Mouse (Mus musculus): Measurements from ENCODE around the gene Il11. TPM values are rescaled to one million over a fixed set of nuclear protein-coding genes. Genes with fewer than 3 reads are reported as not detected.
A peak's percentile ranks its signal among the peaks of the same experiment; 100 is the strongest.
"Not testable (repeated sequence)": the region's sequence is repeated elsewhere in the genome, so short reads cannot be mapped to it uniquely, and the experiment has no call there.

Gene Il11
- 0.09 TPM in 1 of 2 replicates, not detected in the other for polyA plus RNA-seq (2016; fragmentation: Nextera tagmentation; extraction: Ambion mirVana)

DNA sequence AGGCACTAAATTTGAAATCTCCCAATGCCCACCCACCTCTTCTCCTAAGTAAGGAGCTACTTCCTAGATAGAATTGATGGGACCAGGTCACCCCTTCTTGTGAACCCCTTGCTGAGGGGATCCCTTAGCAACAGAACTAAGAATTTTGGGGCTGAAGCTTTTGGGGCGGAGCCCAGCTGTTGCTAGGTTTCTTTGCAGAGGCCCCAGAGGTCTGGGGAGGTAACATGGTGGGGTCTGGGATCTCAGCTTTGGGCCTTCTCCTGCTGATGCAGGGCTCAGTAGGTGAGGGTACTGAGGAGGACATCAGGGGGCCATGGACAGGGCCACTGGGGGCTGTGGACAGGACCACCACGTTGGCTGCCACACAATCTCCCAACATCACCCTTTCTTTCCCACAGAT, at the start of gene Il11, which contains the start of gene Tmem190:
TSS of gene Il11 (minus strand) at position 101 of the 400 bp plus-strand sequence.
TSS of gene Tmem190 (plus strand) at position 179 of the 400 bp plus-strand sequence.
- Histone ChIP-seq H3K27me3 (ENCODE audit: low read depth, poor library complexity, severe bottlenecking) (peaks cover 45% of the 10 kb centered on the region), H3K36me3 (no peaks in the 10 kb centered on the region), H3K9me3 (replicated peaks) (no peaks in the 10 kb centered on the region), H3K4me1 (peaks cover 21% of the 10 kb centered on the region), H3K4me3 (peak within 1 kb of the TSS; percentile 21; the same call in 1 of the 2 replicates), H3K27ac (peak within 1 kb of the TSS; percentile 53)
- no peak for DNase-seq (ENCODE audit: low spot score)
- 66% methylated on average over 2 of the region's 2 CpGs for WGBS

DNA sequence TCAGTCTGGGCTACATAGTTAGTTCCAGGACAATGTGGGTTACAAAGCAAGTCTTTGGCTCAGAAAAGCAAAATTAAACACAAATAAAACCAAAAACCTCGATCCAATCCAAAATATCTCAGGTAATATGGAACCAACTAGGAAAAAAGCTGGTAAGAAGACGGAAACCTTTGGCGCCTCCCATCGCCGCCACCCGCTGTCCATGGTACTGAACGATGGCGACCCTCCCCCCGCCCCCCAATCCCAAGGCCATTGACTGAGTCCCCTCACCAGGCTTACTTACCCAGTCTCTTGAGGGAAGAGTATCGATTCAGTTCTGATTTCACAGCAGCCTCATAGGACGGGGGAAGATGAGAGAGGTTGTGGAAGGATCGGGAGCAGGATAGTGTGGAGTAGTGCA, 47.8 kb upstream of the Il11 start:
- no peak overlapping the region for H3K4me3 ChIP-seq
- H3K4me1 ChIP-seq, result no peaks in the 10 kb centered on the region
- peak; percentile 72 for DNase-seq (ENCODE audit: low spot score)
- H3K27ac ChIP-seq, result no peak overlapping the region
- H3K9me3 ChIP-seq (replicated peaks), result no peaks in the 10 kb centered on the region
- 4% methylated on average over 12 of the region's 12 CpGs for WGBS
- peaks cover 56% of the 10 kb centered on the region for H3K27me3 ChIP-seq (ENCODE audit: low read depth, poor library complexity, severe bottlenecking)
- no peaks in the 10 kb centered on the region for H3K36me3 ChIP-seq

DNA sequence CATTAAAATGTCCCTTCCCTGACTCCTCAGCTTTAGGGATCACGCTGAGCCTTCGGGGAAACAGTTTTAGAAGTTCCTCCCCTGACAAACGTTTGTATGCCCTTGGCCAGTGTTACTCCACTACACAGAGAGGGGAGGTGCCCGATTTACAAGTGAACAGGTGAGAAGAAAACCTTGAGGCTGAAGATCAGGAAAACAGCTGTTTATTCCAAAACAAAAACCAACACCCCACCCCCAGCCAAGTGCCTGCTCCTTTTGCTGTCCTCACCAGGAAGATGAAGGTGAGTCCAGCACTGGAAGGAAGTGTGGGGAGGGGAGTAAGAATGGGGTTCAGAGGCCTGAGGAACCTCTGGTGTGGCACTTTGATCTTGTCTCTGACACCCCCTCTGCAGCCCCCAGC, 42.7 kb upstream of the Il11 start:
- H3K27ac ChIP-seq, result no peak overlapping the region
- WGBS, result 57% methylated on average over 4 of the region's 4 CpGs
- no peak overlapping the region for H3K4me3 ChIP-seq

DNA sequence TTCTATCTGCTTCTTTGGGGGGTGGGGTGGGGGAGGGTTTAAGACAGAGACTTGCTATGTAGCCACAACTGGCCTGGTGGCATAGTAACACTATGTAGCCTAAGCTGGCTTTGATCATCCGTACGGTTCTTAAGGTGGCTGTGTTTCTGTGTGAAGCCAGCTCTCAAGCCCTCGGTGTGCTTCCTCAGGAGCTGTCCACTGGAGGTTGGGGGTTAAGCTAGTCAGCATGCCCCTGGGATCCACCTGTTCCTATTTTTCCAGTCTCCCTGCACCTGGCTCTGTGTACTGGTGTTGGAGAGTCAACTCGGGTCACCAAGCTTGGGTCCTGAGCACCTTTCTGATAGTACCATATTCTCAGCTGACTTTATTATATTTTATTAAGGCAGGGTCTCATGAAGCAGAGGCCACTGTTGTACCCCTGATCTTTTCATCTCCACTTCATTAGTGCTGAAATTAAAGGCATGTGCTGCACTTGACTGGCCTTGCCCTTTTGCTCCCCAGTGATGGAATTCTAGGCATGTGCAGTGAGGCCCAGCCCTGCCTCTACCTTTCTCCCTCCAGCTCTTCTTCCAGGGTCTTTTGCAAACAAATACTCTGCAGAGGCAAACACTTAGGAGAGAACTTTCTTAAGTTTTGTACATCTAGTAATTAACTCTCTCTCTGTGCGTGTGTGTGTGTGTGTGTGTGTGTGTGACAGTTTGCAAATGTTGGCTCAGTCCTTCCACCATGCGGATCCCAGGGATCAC, 39.7 kb upstream of the Il11 start:
- WGBS, result 68% methylated on average over 6 of the region's 6 CpGs
- no peak overlapping the region for H3K27ac ChIP-seq
- no peaks in the 10 kb centered on the region for H3K27me3 ChIP-seq (ENCODE audit: low read depth, poor library complexity, severe bottlenecking)
- H3K36me3 ChIP-seq, result no peaks in the 10 kb centered on the region
- H3K4me1 ChIP-seq, result peaks cover 15% of the 10 kb centered on the region
- DNase-seq (ENCODE audit: low spot score), result no peak
- no peaks in the 10 kb centered on the region for H3K9me3 ChIP-seq (replicated peaks)
- H3K4me3 ChIP-seq, result no peak overlapping the region

More for the DNA sequence above, 42.7 kb upstream of the Il11 start:
- H3K4me1 ChIP-seq, result peaks cover 11% of the 10 kb centered on the region
- H3K9me3 ChIP-seq (replicated peaks), result no peaks in the 10 kb centered on the region
- H3K36me3 ChIP-seq, result no peaks in the 10 kb centered on the region
- no peak for DNase-seq (ENCODE audit: low spot score)
- H3K27me3 ChIP-seq (ENCODE audit: low read depth, poor library complexity, severe bottlenecking), result peaks cover 10% of the 10 kb centered on the region

DNA sequence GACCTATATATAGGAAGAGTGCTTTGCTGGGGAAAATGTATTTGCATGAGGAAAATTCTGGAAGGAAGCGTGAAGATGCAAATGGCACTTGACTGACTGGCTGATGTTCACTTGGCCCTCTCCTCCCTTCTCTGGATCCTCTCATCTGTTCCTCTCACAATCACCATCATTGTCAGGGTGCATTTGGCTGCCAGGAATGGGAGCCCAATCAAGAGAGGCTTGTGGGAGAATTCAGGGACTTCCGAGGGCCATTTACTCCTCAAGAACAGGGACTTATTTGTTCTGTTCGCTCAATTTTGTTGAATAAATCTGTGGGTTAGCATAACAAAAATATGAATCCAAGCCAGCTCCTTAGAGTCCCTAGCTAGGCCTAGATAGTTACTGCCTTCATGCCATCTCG, 39.0 kb upstream of the Il11 start:
- Histone ChIP-seq H3K4me3 (no peak overlapping the region), H3K9me3 (replicated peaks) (no peaks in the 10 kb centered on the region), H3K27me3 (ENCODE audit: low read depth, poor library complexity, severe bottlenecking) (no peaks in the 10 kb centered on the region), H3K4me1 (peaks cover 15% of the 10 kb centered on the region), H3K27ac (no peak overlapping the region), H3K36me3 (no peaks in the 10 kb centered on the region)
- 81% methylated on average over 4 of the region's 4 CpGs for WGBS
- DNase-seq (ENCODE audit: low spot score), result no peak

DNA sequence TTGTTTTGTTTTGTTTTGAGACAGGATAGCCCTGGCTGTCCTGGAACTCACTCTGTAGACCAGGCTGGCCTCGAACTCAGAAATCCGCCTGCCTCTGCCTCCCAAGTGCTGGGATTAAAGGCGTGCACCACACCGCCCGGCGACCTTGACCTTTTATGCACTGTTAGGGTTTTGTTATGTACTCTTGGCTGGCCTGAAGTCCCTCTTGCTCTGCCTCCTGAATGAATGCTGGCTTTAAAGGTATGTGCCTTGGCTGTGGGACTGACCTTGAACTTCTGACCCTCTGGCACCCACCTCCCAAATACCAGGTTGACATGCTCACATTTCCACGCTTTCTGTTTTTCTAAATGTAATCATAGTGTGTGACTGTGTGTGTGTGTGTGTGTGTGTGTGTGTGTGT, 38.3 kb upstream of the Il11 start:
- H3K4me1 ChIP-seq, result peaks cover 15% of the 10 kb centered on the region
- not testable (repeated sequence) for H3K36me3 ChIP-seq; H3K27ac ChIP-seq; H3K4me3 ChIP-seq; H3K9me3 ChIP-seq (replicated peaks); DNase-seq (ENCODE audit: low spot score); H3K27me3 ChIP-seq (ENCODE audit: low read depth, poor library complexity, severe bottlenecking)
- 92% methylated on average over 7 of the region's 7 CpGs for WGBS

DNA sequence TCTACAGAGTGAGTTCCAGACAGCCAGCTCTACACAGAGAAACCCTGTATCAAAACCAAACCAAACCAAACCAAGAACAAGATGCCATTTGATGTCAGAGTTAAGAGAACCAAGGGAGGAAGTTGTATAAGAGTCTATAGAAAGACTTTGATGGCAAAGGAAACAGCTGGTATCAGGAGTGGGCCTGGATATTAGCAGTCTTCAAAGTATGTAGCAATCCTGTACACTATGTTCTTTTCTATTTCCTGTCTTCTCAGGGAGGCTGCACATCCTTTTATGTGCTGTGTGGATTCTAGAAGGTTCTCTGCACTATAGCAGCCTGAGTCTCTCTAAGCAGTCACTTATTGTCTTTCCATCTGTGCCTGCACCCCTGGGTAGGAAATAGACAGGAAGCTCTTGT, 33.9 kb upstream of the Il11 start:
- peaks cover 8% of the 10 kb centered on the region for H3K4me1 ChIP-seq
- no peak overlapping the region for H3K4me3 ChIP-seq
- no peaks in the 10 kb centered on the region for H3K27me3 ChIP-seq (ENCODE audit: low read depth, poor library complexity, severe bottlenecking)
- H3K36me3 ChIP-seq, result no peaks in the 10 kb centered on the region
- no peak overlapping the region for H3K27ac ChIP-seq
- DNase-seq (ENCODE audit: low spot score), result no peak
- no peaks in the 10 kb centered on the region for H3K9me3 ChIP-seq (replicated peaks)

DNA sequence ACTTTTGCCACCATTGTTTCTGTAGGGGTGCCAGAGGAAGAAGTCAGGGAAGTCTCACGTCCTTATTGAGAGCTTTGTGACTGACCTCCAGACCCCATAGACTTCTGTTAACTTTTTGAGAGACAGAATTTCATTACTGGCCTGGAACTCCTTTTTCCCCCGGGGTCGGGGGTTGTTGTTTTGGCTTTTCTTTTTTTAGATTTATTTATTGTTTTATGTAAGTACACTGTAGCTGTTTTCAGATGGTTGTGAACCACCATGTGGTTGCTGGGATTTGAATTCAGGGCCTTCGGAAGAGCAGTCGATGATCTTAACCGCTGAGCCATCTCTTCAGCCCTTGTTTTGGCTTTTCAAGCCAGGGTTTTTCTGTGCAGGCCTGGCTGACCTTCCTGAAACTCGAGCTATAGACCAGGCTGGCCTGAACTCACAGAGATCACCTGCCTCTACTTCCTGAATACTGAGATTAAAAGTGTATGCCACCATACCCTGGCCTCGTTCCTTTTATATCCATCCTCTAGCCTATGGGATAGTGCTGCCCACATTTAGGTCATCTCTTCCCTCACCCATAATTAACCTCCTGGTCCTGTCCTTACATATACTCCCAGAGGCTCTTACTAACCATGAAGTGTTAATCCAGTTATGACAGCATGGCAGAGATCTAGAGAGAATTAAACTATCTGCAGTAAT, 30.6 kb upstream of the Il11 start:
- Histone ChIP-seq H3K4me3 (peak overlapping the region; percentile 99), H3K27ac (peak overlapping the region; percentile 98)

DNA sequence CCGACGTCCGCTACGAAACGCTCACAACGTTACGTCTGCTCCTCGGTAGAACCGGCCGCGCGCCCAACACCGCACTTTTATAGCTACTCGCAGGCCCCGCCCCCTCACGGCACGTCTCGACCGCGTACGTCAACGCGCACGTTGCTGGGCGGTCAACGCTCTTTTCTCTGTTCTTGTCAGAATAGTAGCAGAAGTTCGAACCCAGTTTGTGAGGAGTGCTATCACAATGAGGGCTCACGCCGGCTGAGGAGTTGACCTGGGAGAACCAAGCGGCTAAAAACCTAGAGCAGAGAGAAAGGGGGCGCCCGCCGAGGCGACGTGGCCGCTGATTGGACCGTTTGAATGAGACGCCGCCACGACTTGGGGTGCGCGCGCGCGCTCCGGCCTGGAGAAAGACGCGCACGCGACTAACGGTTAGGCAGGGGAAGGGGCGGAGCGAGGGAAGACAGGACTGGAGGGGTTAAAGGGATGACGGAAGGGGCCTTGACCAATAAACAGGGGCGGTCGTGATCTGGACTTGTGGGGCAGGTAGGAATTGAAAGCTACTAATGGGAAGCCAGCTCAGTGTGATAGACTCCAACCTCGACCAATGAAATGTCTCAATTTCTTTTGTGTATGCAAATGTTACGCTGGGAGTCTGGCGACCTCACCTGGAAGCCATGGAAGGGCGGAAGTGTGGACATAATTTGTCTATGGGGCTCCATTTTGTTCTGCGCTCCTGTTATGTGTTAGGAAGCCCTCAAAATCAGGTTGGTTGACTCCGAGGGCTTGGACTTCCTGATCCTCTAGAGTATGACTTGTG, 29.8 kb upstream of the Il11 start, which contains the start of gene Ube2s:
TSS of gene Ube2s (minus strand) at position 288 of the 802 bp plus-strand sequence.
- Histone ChIP-seq H3K36me3 (peaks cover 35% of the 10 kb centered on the region), H3K4me1 (peaks cover 28% of the 10 kb centered on the region), H3K9me3 (replicated peaks) (no peaks in the 10 kb centered on the region), H3K27ac (peak within 1 kb of the TSS; percentile 98), H3K27me3 (ENCODE audit: low read depth, poor library complexity, severe bottlenecking) (no peaks in the 10 kb centered on the region), H3K4me3 (peak within 1 kb of the TSS; percentile 99)
- under 1% methylated on average over 62 of the region's 62 CpGs for WGBS
- peak; percentile 97 for DNase-seq (ENCODE audit: low spot score)

More for the DNA sequence above, 30.6 kb upstream of the Il11 start:
- H3K9me3 ChIP-seq (replicated peaks), result no peaks in the 10 kb centered on the region
- peaks cover 30% of the 10 kb centered on the region for H3K36me3 ChIP-seq
- H3K4me1 ChIP-seq, result peaks cover 32% of the 10 kb centered on the region
- no peak for DNase-seq (ENCODE audit: low spot score)
- H3K27me3 ChIP-seq (ENCODE audit: low read depth, poor library complexity, severe bottlenecking), result no peaks in the 10 kb centered on the region
- 25% methylated on average over 8 of the region's 8 CpGs for WGBS

DNA sequence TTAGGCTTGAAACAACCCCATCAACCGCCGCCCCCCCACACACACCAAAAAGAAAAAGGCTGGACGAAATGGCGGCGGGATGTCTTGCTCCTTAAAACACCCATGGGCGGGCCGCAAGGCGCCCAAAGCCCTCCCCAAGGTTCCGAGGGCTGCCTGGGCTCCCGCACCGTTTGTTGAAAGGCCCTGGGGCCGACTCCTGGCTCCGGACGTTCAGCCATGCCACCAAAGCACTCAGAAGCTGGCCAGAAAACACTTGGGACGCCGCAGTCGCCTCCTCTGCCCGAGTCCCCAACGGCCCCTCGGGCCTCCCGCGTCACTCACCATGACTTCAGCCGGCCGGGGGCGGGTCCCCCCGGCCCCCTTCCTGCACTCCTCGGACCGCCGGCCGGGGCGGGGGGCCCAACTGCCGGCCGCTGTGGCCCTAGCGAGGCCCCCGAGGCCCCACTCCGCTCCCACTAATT, 29.2 kb upstream of the Il11 start:
- Histone ChIP-seq H3K36me3 (peaks cover 42% of the 10 kb centered on the region), H3K9me3 (replicated peaks) (no peaks in the 10 kb centered on the region), H3K27me3 (ENCODE audit: low read depth, poor library complexity, severe bottlenecking) (no peaks in the 10 kb centered on the region), H3K4me1 (peaks cover 28% of the 10 kb centered on the region), H3K27ac (peak overlapping the region; percentile 98), H3K4me3 (peak overlapping the region; percentile 99)
- peak; percentile 68 for DNase-seq (ENCODE audit: low spot score)
- WGBS, result under 1% methylated on average over 34 of the region's 36 CpGs

DNA sequence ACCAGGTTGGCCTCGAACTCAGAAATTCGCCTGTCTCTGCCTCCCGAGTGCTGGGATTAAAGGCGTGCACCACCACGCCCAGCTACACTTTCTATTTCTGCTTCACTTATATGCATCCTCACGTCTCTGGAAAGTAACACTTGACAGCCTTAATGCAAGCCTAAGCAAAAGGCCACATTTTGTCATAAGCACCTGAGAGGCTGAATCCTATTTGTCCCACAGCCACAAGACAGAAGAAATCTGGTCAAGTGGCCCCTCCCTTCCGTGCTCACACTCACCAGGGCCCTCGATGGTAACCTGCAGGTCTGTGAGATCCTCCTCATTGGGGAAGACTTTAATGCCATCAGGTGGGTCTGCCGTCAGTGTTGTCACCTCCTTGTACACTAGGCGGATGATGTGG, 28.5 kb upstream of the Il11 start:
- not testable (repeated sequence) for DNase-seq (ENCODE audit: low spot score); H3K27me3 ChIP-seq (ENCODE audit: low read depth, poor library complexity, severe bottlenecking); H3K9me3 ChIP-seq (replicated peaks)
- WGBS, result 46% methylated on average over 10 of the region's 10 CpGs
- peaks cover 28% of the 10 kb centered on the region for H3K4me1 ChIP-seq
- peaks cover 49% of the 10 kb centered on the region for H3K36me3 ChIP-seq
- H3K27ac ChIP-seq, result peak overlapping the region; percentile 98
- peak overlapping the region; percentile 99 for H3K4me3 ChIP-seq

DNA sequence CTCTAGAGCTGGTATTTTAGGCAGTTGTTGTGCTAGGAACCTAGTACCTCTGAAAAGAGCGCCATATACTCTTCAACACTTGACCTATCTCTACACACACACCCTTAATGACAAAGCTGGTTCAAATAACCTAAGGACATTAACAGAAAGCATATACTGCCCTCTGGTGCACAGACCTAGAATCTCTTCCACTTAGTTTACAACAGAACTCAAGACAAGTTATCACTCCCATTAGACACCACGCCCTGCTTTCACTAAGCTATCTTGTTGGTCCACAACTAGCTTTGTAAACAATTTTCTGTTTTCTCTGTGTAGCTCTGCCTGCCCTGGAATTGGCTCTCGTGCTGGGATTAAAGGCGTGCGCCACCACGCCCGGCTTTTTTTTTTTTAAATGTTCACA, 24.1 kb upstream of the Il11 start:
- no peaks in the 10 kb centered on the region for H3K9me3 ChIP-seq (replicated peaks)
- H3K27me3 ChIP-seq (ENCODE audit: low read depth, poor library complexity, severe bottlenecking), result no peaks in the 10 kb centered on the region
- H3K27ac ChIP-seq, result no peak overlapping the region
- H3K36me3 ChIP-seq, result peaks cover 77% of the 10 kb centered on the region
- no peak for DNase-seq (ENCODE audit: low spot score)
- no peak overlapping the region for H3K4me3 ChIP-seq
- 96% methylated on average over 7 of the region's 7 CpGs for WGBS
- H3K4me1 ChIP-seq, result peaks cover 24% of the 10 kb centered on the region

Measured in limb, embryonic 10.5 days (tissue).